Mouse (Mus musculus): ENCODE results near the gene Tspo2. TPM values are rescaled to one million over a fixed set of nuclear protein-coding genes. Genes with fewer than 3 reads are reported as not detected.

Tspo2 gene
- polyA plus RNA-seq (2012; rRNA removed): 3.1 and 3.2 TPM in 2 replicates

GRCm38 (mm10) chr17:48451353-48451675 lies at the start of gene Tspo2:
TSS of gene Tspo2 (minus strand) at chr17:48451522.

GRCm38 (mm10) chr17:48454688-48455087 lies 3.4 kb upstream of the Tspo2 start, which contains the start of gene Unc5cl:
TSS of gene Unc5cl (plus strand) at chr17:48454901.

GRCm38 (mm10) chr17:48432158-48432980 lies 19.0 kb downstream of the Tspo2 start, which contains the start of gene Apobec2:
TSS of gene Apobec2 (minus strand) at chr17:48432930.

GRCm38 (mm10) chr17:48409380-48410298 lies 41.7 kb downstream of the Tspo2 start, which contains the start of the genes Nfya and Oard1:
TSS of gene Nfya (minus strand) at chr17:48409906.
TSS of gene Oard1 (plus strand) at chr17:48410014.

Other genes with a start within 250 kb of the Tspo2 start
- 0.01 and 0.08 TPM in 2 replicates for gene Trem1, start 218.8 kb downstream of the Tspo2 start, polyA plus RNA-seq (2012; rRNA removed)
- gene Trem3, start 203.7 kb downstream of the Tspo2 start, polyA plus RNA-seq (2012; rRNA removed): 0.11 TPM in 1 of 2 replicates, not detected in the other
- gene Treml4, start 187.2 kb downstream of the Tspo2 start, polyA plus RNA-seq (2012; rRNA removed): 0.17 TPM in 1 of 2 replicates, not detected in the other
- gene Treml2, start 152.0 kb downstream of the Tspo2 start, polyA plus RNA-seq (2012; rRNA removed): 0.38 and 0.43 TPM in 2 replicates
- gene B430306N03Rik, start 135.4 kb downstream of the Tspo2 start, polyA plus RNA-seq (2012; rRNA removed): 0.38 and 0.60 TPM in 2 replicates
- gene Trem2, start 105.1 kb downstream of the Tspo2 start, polyA plus RNA-seq (2012; rRNA removed): 7.0 and 8.5 TPM in 2 replicates
- 0.45 and 0.65 TPM in 2 replicates for gene Treml1, start 91.6 kb downstream of the Tspo2 start, polyA plus RNA-seq (2012; rRNA removed)
- gene Nfya, start 41.6 kb downstream of the Tspo2 start, polyA plus RNA-seq (2012; rRNA removed): 81.6 and 97.0 TPM in 2 replicates
- 31.5 and 37.0 TPM in 2 replicates for gene Oard1, start 41.5 kb downstream of the Tspo2 start, polyA plus RNA-seq (2012; rRNA removed)
- gene Apobec2, start 18.6 kb downstream of the Tspo2 start, polyA plus RNA-seq (2012; rRNA removed): 0.11 and 4.3 TPM in 2 replicates
- 0.10 and 0.19 TPM in 2 replicates for gene Unc5cl, start 3.4 kb upstream of the Tspo2 start, polyA plus RNA-seq (2012; rRNA removed)

Data from central nervous system, embryonic 14 days (tissue).